Mouse (Mus musculus) liver, embryonic 15.5 days (tissue): ENCODE data around the gene Defb48. TPM values are rescaled to one million over a fixed set of nuclear protein-coding genes. Genes with fewer than 3 reads are reported as not detected.

Experiments
- ATAC-seq: fragments of 200-750 bp; cut with Nextera tagmentation; 2 replicates; pipeline ENCODE4 v1.8.0; 2017; ENCODE audit warnings: moderate number of reproducible peaks, mild to moderate bottlenecking, moderate library complexity; ENCODE audit not compliant: insufficient read depth
- H3K27ac ChIP-seq: fragments of 300-500 bp; sonication (generic); replicated peaks from 2 replicates; pipeline ENCODE4 v1.5.1; 2015; ENCODE audit warnings: mild to moderate bottlenecking, inconsistent platforms
- H3K27me3 ChIP-seq: fragments of 300-500 bp; sonication (generic); 2 replicates; pipeline ENCODE4 v1.6.1; 2015; ENCODE audit warnings: mild to moderate bottlenecking, inconsistent platforms
- H3K36me3 ChIP-seq: fragments of 300-500 bp; sonication (generic); replicated peaks from 2 replicates; pipeline ENCODE4 v1.6.1; 2015; ENCODE audit warnings: moderate library complexity, mild to moderate bottlenecking, inconsistent platforms
- H3K4me1 ChIP-seq: fragments of 300-500 bp; sonication (generic); replicated peaks from 2 replicates; pipeline ENCODE4 v1.6.1; 2015; ENCODE audit warnings: inconsistent platforms
- H3K4me2 ChIP-seq: fragments of 300-500 bp; sonication (generic); 2 replicates; pipeline ENCODE4 v1.6.1; 2015; ENCODE audit warnings: moderate library complexity, mild to moderate bottlenecking, inconsistent platforms
- H3K4me3 ChIP-seq: fragments of 300-500 bp; sonication (generic); replicated peaks from 2 replicates; pipeline ENCODE4 v1.5.1; 2015; ENCODE audit warnings: mild to moderate bottlenecking, inconsistent platforms
- H3K9ac ChIP-seq: fragments of 300-500 bp; sonication (generic); 2 replicates; pipeline ENCODE4 v1.6.1; 2015; ENCODE audit warnings: moderate library complexity, mild to moderate bottlenecking, inconsistent platforms
- H3K9me3 ChIP-seq: fragments of 300-500 bp; sonication (generic); replicated peaks from 2 replicates; pipeline ENCODE4 v1.6.1; 2016; ENCODE audit warnings: inconsistent platforms
- WGBS: fragments of 180-500 bp; shearing (Covaris S2); methylation state at CpG from one replicate; pipeline ENCODE4 v1.1.7; 2015; ENCODE audit warnings: mixed read lengths; ENCODE audit not compliant: insufficient replicate concordance; 5-methylcytosine and 5-hydroxymethylcytosine counted together
- polyA plus RNA-seq: library from polyadenylated mRNA; unstranded; fragments of >200 nt; fragmentation: Nextera tagmentation; extraction: Ambion mirVana; gene quantifications from 2 replicates; pipeline ENCODE4 v1.2.1, GENCODE M21; 2015

The Defb48 gene
- not detected in 2 replicates for polyA plus RNA-seq

DNA sequence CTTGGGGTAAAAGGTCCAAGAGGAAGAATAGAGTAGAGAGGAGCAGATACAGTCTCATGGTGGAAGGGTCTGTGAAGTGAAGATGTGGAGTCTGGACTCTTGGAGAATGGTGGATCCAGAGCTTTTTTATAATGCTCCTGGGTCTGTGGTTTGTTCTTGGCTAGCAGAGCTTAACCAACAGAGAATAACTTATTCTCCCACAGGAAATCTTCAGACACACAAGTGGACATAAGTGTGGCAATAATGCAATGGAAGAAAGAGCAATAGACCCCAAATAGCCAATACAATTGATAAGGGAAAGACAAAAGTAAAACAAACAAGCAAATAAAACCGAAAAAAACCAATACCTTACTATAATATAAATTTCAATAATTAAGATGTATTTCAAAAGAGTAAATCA lies at the start of gene Defb48:
Gene Defb48, minus strand, starts transcription at position 101 of the 400 bp plus-strand sequence.
- Histone ChIP-seq H3K4me3 (no peak within 1 kb of the TSS), H3K4me1 (no peaks in the 10 kb centered on the region), H3K9ac (no peak within 1 kb of the TSS), H3K27me3 (no peaks in the 10 kb centered on the region), H3K9me3 (no peaks in the 10 kb centered on the region), H3K27ac (no peak within 1 kb of the TSS), H3K36me3 (no peaks in the 10 kb centered on the region), H3K4me2 (no peak within 1 kb of the TSS)
- WGBS: 51% methylated on average over 1 of the region's 1 CpGs
- no peak for ATAC-seq

DNA sequence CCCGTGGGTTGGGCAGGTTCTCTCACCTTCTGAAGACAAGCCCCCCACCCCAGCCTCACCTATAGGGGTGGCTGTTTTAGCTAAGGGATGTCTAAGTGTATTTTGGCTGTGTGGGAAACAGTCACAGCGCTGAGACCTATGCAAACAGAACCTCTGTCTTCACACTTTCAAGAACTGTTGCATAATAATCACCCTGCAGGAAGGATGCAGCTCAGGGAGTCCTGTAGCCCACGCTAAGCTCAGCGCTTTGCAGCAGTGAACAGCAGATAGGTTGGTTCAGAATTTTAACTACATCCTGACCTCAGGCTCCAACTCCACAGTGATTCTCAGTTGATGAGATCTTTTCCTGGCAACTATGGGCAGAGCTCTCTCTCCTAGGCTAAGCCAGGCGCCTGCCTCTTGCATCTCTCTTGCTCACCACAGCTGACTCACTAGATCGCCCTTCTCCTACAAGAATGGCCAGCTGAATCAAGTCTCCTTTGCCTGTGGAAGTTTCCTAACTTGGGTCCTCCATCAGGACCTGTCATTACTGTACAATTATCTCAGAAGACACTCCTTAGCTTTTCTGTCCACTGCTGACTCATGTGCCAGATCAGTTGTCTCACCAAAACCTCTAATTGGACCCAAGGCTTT lies 36.3 kb upstream of the Defb48 start:
- Histone ChIP-seq H3K9me3 (no peaks in the 10 kb centered on the region), H3K4me1 (no peaks in the 10 kb centered on the region), H3K9ac (no peak overlapping the region), H3K36me3 (no peaks in the 10 kb centered on the region), H3K27ac (no peak overlapping the region), H3K4me2 (no peak overlapping the region), H3K27me3 (0 out of 2 replicates have a peak, but pooled peaks cover 2% of the 10 kb centered on the region), H3K4me3 (no peak overlapping the region)
- ATAC-seq: no peak
- WGBS: 39% methylated on average over 6 of the region's 6 CpGs

DNA sequence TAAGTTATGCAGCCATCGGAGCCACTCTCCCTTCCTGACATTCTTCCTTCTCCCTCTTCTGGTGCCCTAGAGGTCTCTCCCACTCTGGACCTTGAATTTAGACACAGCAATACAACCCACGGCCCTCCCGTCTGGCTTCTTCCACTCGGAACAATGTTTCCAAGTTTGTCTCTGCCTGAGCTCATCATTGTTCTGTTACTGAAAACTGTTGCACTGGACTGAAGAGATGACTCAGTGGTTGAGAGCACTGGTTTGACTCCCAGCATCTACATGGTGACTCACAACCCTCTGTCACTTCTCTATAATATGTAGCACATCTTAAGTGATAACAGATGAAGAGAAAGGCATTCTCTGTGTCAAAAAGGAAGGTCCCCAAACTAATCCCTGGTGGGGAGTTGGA lies 30.4 kb upstream of the Defb48 start:
- no peak overlapping the region for H3K4me2 ChIP-seq
- ATAC-seq: no peak

DNA sequence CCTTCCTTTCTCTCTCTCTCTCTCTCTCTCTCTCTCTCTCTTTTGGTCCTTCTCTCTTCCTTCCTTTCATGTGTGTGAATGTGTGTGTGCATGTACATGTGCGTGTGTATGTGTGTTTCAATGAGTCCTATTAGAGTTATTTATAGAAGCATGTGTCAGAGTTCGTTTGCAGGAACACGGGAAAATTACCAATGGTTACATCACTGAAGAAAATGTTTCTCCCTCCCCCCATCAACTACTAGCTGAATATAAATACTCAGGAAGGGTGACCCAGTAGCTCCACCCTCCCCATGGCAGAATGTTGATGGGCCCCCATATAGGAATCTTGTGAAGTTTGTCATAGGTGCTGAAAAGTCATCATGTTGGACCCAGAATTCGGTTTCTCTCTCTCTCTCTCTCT lies 28.8 kb upstream of the Defb48 start:
- no peak for ATAC-seq
- Histone ChIP-seq H3K4me1 (no peaks in the 10 kb centered on the region), H3K27ac (no peak overlapping the region), H3K9me3 (no peaks in the 10 kb centered on the region), H3K36me3 (no peaks in the 10 kb centered on the region), H3K27me3 (0 out of 2 replicates have a peak, but pooled peaks cover 3% of the 10 kb centered on the region), H3K4me2 (no peak overlapping the region), H3K4me3 (no peak overlapping the region), H3K9ac (no peak overlapping the region)
- WGBS: 53% methylated on average over 4 of the region's 4 CpGs

More for the DNA sequence above, 30.4 kb upstream of the Defb48 start:
- no peaks in the 10 kb centered on the region for H3K4me1 ChIP-seq
- H3K9me3 ChIP-seq: no peaks in the 10 kb centered on the region
- H3K4me3 ChIP-seq: no peak overlapping the region
- H3K9ac ChIP-seq: no peak overlapping the region
- H3K27me3 ChIP-seq: 0 out of 2 replicates have a peak, but pooled peaks cover 3% of the 10 kb centered on the region
- H3K36me3 ChIP-seq: no peaks in the 10 kb centered on the region
- WGBS: 72% methylated on average over 4 of the region's 4 CpGs
- H3K27ac ChIP-seq: no peak overlapping the region

DNA sequence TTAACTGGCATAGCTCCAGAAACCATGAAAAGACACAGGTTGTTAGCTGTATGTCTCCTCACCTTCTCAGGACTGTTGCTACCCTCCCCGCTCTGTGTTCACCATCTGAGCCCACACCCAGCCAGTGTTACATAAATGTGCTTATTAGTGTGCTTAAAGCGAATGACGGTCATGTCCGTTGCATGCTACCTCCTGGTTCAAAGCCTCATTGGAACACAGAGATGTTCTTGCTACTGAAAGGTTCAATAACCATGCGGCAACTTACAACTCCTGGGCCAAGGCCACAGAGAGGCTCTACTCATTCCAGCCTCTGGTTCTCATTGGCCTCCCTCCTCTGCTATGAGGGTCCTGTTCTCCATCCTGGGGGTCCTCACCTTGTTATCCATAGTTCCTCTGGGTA lies 27.2 kb upstream of the Defb48 start, which contains the start of gene Defb43:
Gene Defb43, plus strand, starts transcription at position 301 of the 400 bp plus-strand sequence.
- 82% methylated on average over 5 of the region's 5 CpGs for WGBS
- Histone ChIP-seq H3K9me3 (no peaks in the 10 kb centered on the region), H3K27me3 (0 out of 2 replicates have a peak, but pooled peaks cover 3% of the 10 kb centered on the region), H3K9ac (no peak within 1 kb of the TSS), H3K4me1 (no peaks in the 10 kb centered on the region), H3K4me2 (no peak within 1 kb of the TSS), H3K36me3 (no peaks in the 10 kb centered on the region), H3K27ac (no peak within 1 kb of the TSS), H3K4me3 (no peak within 1 kb of the TSS)
- ATAC-seq: no peak

DNA sequence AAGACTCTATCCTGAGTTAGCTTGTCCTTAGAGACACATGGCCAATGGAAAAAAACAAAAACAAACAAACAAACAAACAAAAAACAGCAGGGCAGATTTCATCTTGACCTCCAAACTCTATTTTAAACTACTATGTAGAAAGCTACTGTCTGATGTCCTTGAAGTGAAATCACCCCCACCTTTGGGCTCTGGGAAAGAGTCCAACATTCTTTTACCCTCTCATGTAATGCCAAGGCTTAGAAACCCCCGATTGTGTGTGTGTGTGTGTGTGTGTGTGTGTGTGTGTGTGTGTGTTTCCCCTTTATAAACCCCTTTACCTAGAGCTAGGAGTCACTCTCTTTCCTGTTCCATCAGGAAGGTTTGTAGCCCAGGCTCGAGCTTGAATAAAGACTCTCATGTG lies 18.3 kb upstream of the Defb48 start:
- Histone ChIP-seq H3K36me3 (no peaks in the 10 kb centered on the region), H3K4me2 (no peak overlapping the region), H3K27ac (no peak overlapping the region), H3K9ac (no peak overlapping the region), H3K4me3 (no peak overlapping the region), H3K27me3 (no peaks in the 10 kb centered on the region), H3K9me3 (no peaks in the 10 kb centered on the region), H3K4me1 (no peaks in the 10 kb centered on the region)
- no peak for ATAC-seq
- 48% methylated on average over 2 of the region's 2 CpGs for WGBS

DNA sequence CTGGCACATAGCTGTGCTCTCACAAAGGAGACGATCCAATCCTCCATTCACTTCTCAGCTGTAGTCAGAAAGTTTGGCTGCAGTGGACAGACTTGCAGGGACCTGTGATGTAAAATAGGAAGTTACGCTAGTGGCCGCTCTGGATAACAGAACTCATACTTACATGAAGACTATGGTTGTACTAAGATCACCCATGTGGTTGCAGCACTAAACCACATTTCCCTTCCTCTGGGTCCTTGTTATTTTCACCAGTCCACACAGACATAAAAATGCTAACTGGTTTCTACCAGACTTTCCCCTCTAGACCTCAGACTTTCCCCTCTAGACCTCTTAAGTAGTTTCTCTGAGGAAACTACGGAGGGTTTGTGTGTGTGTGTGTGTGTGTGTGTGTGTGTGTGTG lies 14.7 kb upstream of the Defb48 start:
- H3K36me3 ChIP-seq: no peaks in the 10 kb centered on the region
- whole genome bisulfite sequencing: 34% methylated on average over 4 of the region's 4 CpGs
- no peak overlapping the region for H3K27ac ChIP-seq
- no peak overlapping the region for H3K4me2 ChIP-seq
- H3K4me1 ChIP-seq: no peaks in the 10 kb centered on the region
- ATAC-seq: no peak
- H3K27me3 ChIP-seq: no peaks in the 10 kb centered on the region; the same call in 1 of the 2 replicates
- H3K4me3 ChIP-seq: no peak overlapping the region
- no peak overlapping the region for H3K9ac ChIP-seq
- no peaks in the 10 kb centered on the region for H3K9me3 ChIP-seq

DNA sequence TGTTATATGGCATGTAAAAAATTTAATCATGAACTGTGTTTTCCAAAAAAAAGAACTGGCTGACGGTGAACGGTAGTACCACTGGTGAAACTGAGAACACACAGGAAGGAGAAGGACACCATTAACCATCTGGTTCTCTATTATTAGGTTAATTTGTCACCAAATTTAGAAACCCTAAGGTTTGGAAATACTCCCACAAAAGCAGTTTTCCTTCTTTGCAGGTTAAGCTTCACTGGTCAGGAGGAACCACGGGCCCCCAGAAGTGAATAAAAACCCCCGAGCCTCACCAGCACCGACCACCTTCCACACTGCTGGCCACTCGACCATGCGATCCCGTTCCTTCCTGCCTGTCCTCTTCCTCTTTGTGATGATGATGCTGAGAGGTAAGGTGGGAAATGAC lies 13.5 kb upstream of the Defb48 start, which contains the start of gene Defb47:
Gene Defb47, plus strand, starts transcription at position 301 of the 400 bp plus-strand sequence.
- Histone ChIP-seq H3K9ac (no peak within 1 kb of the TSS), H3K27ac (no peak within 1 kb of the TSS), H3K4me1 (no peaks in the 10 kb centered on the region), H3K4me3 (no peak within 1 kb of the TSS), H3K9me3 (no peaks in the 10 kb centered on the region), H3K27me3 (no peaks in the 10 kb centered on the region; the same call in 1 of the 2 replicates), H3K36me3 (no peaks in the 10 kb centered on the region), H3K4me2 (no peak within 1 kb of the TSS)
- 53% methylated on average over 8 of the region's 8 CpGs for WGBS
- ATAC-seq: no peak

DNA sequence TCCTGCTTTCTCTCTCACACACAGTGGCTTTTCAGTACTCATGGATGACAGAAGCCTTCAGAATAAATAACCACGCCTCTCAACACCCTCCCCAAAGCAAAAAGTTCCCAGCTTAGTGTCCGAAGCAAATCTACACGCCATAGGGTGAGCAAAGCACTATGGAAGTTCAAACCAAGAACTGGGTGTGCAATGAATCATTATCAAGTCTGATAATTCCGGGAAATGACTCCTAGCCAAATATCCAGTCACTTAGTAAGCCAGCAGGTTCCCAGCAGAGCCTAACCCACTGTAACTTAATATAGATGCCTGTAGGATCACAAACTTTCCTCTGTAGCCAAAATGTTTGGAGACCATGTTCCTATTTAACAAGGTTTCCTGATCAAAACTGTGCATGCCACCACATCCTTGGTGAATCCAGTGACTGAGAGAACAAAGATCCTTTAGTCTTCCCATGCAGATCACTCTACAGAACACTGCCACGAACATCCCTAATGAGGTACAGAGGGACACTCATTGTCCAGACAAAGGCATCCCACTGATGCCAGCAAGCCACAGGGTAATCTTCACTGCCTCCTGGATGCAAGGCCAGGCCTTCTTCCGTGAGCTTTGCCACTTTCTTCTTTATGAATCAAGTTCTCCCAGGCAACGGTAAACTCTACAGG lies 7.7 kb upstream of the Defb48 start:
- no peak overlapping the region for H3K27ac ChIP-seq
- no peak overlapping the region for H3K9ac ChIP-seq
- H3K36me3 ChIP-seq: no peaks in the 10 kb centered on the region
- no peaks in the 10 kb centered on the region; the same call in 1 of the 2 replicates for H3K27me3 ChIP-seq
- ATAC-seq: no peak
- no peak overlapping the region for H3K4me2 ChIP-seq
- no peak overlapping the region for H3K4me3 ChIP-seq
- H3K4me1 ChIP-seq: no peaks in the 10 kb centered on the region
- WGBS: 57% methylated on average over 7 of the region's 7 CpGs
- no peaks in the 10 kb centered on the region for H3K9me3 ChIP-seq

DNA sequence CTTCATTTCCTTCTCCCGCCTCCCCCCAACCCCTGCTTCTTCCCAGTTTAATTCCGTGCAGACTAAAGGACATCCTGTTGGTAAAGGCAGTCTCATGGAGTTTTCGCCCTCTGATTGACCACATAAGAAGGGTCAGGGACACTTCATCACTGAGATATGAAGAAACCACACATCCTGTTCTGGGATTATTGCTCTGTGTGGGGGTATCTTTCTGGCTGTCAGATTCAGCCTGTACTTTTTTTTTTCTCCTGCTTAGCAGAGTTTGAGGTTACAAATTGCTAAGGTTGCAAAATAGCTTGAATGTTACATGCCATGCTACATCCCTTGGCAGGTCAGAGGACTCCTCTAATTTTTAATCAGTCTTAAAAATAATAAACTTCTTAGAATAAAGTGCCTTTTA lies 7.0 kb upstream of the Defb48 start:
- H3K27ac ChIP-seq: no peak overlapping the region
- H3K9ac ChIP-seq: no peak overlapping the region
- no peak for ATAC-seq
- no peaks in the 10 kb centered on the region for H3K9me3 ChIP-seq
- 28% methylated on average over 3 of the region's 3 CpGs for WGBS
- no peaks in the 10 kb centered on the region for H3K4me1 ChIP-seq
- no peaks in the 10 kb centered on the region; the same call in 1 of the 2 replicates for H3K27me3 ChIP-seq
- no peak overlapping the region for H3K4me2 ChIP-seq
- no peaks in the 10 kb centered on the region for H3K36me3 ChIP-seq
- no peak overlapping the region for H3K4me3 ChIP-seq

DNA sequence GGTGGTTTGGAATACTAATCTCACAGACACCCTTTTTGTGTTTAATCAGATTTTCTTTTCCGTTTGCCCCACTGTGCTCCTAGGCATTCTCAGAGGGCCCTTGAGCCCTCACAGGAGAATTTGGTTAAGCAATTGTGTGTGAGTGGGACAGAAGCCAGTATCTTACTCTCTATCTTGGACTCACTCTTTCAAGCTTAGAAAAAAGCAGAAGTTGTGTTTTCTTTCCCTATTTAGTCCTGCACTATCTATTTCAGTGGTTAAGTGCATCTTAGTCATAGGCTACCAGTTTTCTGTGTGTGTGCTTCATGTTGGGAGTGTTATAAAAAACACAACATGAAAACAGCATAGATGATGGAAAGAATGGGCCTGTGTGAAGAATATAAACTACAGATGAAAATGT lies 4.5 kb downstream of the Defb48 start:
- Histone ChIP-seq H3K4me3 (no peak overlapping the region), H3K36me3 (no peaks in the 10 kb centered on the region), H3K9me3 (no peaks in the 10 kb centered on the region), H3K27me3 (no peaks in the 10 kb centered on the region), H3K9ac (no peak overlapping the region), H3K27ac (no peak overlapping the region), H3K4me1 (no peaks in the 10 kb centered on the region), H3K4me2 (no peak overlapping the region)
- no peak for ATAC-seq
- 28% methylated on average over 1 of the region's 1 CpGs for WGBS
